Mouse (Mus musculus): Measurements from ENCODE around the gene Lhcgr. TPM values are rescaled to one million over a fixed set of nuclear protein-coding genes. Genes with fewer than 3 reads are reported as not detected.

Lhcgr gene
- polyA plus RNA-seq, 1 experiment from 2014 or later = not detected

DNA sequence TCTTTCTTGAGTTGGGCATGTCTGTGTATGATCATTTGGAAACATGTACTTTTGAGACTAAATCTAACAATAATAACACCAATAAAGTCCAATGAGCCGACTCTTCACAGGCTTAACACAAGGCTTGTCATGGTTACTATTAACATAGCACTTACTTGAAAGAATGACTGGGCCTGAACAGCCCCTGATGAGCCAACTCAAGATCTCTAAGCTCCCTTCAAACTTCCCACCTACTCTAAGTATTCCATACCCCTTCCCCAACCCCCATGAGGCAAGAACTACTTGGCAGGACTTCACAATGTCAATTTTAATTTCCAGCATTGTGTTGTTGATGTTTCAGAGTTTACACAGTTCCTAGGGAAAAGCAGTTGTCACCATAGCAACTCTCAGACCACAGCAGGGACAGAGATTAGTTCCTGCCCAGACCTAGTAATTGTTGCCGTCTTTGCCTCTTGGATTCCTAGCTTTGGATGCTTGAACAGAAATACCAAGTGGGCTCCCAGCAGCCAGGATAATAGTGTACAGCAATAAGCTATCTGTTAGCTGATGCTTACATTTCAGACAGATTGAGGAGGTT lies 22.4 kb downstream of the Lhcgr start:
- no peak overlapping the region for H3K27ac ChIP-seq (replicated peaks)
- H3K36me3 ChIP-seq (replicated peaks) = no peaks in the 10 kb centered on the region
- H3K9me3 ChIP-seq = peaks cover 7% of the 10 kb centered on the region; the same call in 1 of the 2 replicates
- no peak overlapping the region for H3K4me3 ChIP-seq
- H3K4me1 ChIP-seq = 0 out of 2 replicates have a peak, but pooled peaks cover under 1% of the 10 kb centered on the region
- DNase-seq (ENCODE audit: low spot score) = no peak
- 66% methylated on average over 2 of the region's 2 CpGs for WGBS
- peaks cover 27% of the 10 kb centered on the region for H3K27me3 ChIP-seq (replicated peaks; ENCODE audit: low read depth, poor library complexity, severe bottlenecking)

DNA sequence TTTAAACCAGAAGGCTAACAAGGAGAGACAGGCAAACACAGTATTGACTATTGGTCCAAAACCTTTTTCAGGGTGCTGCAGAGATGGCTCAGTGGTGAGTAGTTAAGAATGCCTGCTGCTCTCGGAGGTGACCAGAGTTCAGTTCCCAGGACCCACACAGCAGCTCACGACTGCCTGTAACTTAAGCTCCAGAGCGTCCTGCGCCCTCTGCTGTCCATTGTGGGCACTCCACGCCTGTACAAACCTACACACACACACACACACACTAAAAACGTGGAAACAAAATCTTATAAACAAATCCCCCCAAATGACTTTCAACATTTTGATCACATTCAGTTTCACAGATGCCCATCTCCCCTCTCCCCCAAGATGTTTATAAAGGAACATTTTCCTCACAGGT lies 24.9 kb downstream of the Lhcgr start:
- H3K27ac ChIP-seq (replicated peaks) = no peak overlapping the region
- no peak overlapping the region for H3K4me3 ChIP-seq
- H3K36me3 ChIP-seq (replicated peaks) = no peaks in the 10 kb centered on the region
- H3K4me1 ChIP-seq = peaks cover 16% of the 10 kb centered on the region
- no peak for DNase-seq (ENCODE audit: low spot score)
- WGBS = 81% methylated on average over 6 of the region's 6 CpGs
- peaks cover 40% of the 10 kb centered on the region for H3K27me3 ChIP-seq (replicated peaks; ENCODE audit: low read depth, poor library complexity, severe bottlenecking)
- H3K9me3 ChIP-seq = peaks cover 7% of the 10 kb centered on the region; the same call in 1 of the 2 replicates

DNA sequence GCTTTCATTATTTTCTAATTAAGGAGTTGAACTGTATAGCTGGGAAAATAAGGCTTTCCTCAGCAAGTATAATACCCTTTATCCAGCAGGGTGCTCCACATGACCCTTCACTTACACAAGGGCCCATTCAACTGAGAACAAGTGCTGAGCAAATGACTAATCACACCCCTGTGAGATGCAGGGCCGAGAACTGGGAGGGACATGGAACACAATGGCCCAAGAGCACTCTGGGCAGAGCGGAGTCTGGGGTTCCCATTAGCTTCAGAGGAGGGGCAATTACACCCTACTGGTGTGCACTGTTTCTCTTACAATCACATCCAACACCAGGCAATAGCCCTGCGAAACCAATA lies 27.7 kb downstream of the Lhcgr start:
- DNase-seq (ENCODE audit: low spot score) = peak; percentile 45
- H3K36me3 ChIP-seq (replicated peaks) = no peaks in the 10 kb centered on the region
- H3K27me3 ChIP-seq (replicated peaks; ENCODE audit: low read depth, poor library complexity, severe bottlenecking) = peaks cover 67% of the 10 kb centered on the region
- H3K4me3 ChIP-seq = no peak overlapping the region
- no peak overlapping the region for H3K27ac ChIP-seq (replicated peaks)
- H3K4me1 ChIP-seq = peaks cover 16% of the 10 kb centered on the region
- peaks cover 7% of the 10 kb centered on the region; the same call in 1 of the 2 replicates for H3K9me3 ChIP-seq
- WGBS = 33% methylated on average over 3 of the region's 3 CpGs

DNA sequence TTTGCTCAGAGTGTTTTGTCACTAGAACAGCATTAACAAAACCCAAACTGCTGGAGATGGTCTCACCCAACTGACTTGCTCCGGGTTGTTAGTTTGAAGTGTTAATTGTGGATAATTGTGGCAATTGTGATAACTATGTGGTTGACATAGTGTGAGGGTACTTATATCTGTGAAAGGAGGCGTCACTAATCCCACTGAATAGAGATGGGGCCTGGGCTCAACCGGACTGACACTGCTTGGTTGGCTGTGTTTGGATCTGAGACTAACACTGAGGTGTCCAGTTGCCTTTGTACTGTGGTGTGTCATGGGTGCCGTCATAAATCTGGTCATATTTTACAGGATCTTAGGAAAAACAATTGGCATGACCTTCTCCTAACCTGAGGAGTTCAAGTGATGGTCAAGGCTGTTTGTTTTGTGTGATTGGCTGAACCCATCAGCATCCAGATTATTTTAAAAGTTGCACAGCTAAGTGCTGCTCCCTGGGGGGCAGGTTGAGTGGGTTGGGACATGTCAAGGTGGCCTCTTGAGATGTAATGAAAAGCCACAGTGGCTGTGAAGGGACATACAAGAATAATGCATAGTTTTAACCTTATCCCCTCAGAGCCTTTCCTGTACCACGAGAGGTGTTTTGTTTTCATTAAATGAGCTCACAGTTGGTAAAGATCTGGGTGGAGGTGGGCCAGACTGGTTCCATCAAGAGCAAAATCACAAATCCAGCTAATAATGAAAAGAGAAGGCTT lies 28.2 kb downstream of the Lhcgr start:
- H3K27ac ChIP-seq (replicated peaks) = no peak overlapping the region
- H3K4me3 ChIP-seq = no peak overlapping the region
- no peaks in the 10 kb centered on the region for H3K36me3 ChIP-seq (replicated peaks)
- DNase-seq (ENCODE audit: low spot score) = no peak
- H3K4me1 ChIP-seq = peaks cover 16% of the 10 kb centered on the region
- peaks cover 72% of the 10 kb centered on the region for H3K27me3 ChIP-seq (replicated peaks; ENCODE audit: low read depth, poor library complexity, severe bottlenecking)
- peaks cover 7% of the 10 kb centered on the region; the same call in 1 of the 2 replicates for H3K9me3 ChIP-seq
- 39% methylated on average over 5 of the region's 5 CpGs for WGBS

DNA sequence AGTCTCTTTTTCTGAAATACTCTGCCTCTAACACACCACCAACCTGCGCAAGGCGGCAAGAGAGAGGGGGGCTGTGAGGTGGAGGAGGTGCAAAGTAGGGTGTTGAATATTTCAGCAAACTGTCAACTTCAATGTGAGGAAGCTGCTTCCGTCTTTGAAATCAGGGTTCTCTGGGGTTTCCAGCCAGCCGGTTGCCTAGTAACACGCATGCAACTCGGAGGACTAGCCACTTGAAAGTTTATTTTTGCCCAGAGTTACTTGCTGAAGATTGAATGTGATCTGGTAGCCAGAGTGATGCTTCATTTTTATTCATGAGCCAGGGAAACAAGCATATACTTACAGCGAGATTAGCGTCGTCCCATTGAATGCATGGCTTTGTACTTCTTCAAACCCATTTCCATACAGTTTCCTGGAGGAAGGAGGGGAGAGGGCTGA lies 33.8 kb downstream of the Lhcgr start:
- H3K36me3 ChIP-seq (replicated peaks) = no peaks in the 10 kb centered on the region
- 33% methylated on average over 9 of the region's 9 CpGs for WGBS
- peaks cover 80% of the 10 kb centered on the region for H3K27me3 ChIP-seq (replicated peaks; ENCODE audit: low read depth, poor library complexity, severe bottlenecking)
- DNase-seq (ENCODE audit: low spot score) = no peak
- H3K9me3 ChIP-seq = no peaks in the 10 kb centered on the region
- no peak overlapping the region for H3K27ac ChIP-seq (replicated peaks)
- peaks cover 15% of the 10 kb centered on the region for H3K4me1 ChIP-seq
- H3K4me3 ChIP-seq = no peak overlapping the region

DNA sequence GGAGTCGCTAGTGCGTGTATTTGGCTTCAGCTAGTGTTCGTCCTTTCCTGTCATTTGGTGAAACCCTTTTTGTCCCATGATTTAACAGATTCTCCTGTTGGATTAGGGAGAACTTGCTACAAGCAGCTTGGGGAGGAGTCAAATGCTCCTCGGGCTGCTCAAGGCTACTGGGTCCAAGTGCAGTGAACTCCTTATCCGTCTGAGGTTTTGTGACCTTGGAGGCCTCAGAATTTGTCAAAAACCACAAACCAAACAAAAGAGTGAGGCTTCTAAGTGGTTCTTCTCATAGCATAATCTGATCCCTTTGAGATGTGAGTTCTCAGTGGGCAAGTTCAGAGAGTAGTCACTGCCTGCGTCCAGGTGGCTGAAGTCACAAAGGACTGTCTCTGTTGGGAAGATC lies 36.0 kb downstream of the Lhcgr start:
- Histone ChIP-seq H3K27me3 (replicated peaks; ENCODE audit: low read depth, poor library complexity, severe bottlenecking) (peaks cover 59% of the 10 kb centered on the region), H3K4me1 (peaks cover 22% of the 10 kb centered on the region), H3K27ac (replicated peaks) (no peak overlapping the region), H3K36me3 (replicated peaks) (no peaks in the 10 kb centered on the region), H3K4me3 (no peak overlapping the region), H3K9me3 (no peaks in the 10 kb centered on the region)
- 80% methylated on average over 6 of the region's 6 CpGs for WGBS
- no peak for DNase-seq (ENCODE audit: low spot score)

DNA sequence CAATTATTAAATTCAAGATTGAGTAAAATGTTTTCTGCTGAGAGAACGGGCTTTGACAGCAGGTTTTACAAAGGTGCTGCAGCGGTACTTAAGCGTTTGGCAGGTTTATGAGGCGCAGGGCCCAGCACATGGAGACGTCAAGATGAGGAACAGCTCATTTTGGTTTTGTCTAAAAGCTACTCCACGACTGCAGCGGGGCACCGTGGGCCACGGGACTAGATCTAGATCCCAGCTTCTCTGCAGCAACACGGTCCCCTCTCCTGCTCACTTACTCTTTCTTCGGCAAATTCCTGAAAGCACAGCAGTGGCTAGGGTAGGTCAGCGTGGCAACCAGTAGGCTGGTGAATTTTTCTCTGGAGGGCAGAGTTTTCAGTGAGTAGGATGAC lies 38.3 kb downstream of the Lhcgr start:
- DNase-seq (ENCODE audit: low spot score) = no peak
- Histone ChIP-seq H3K27ac (replicated peaks) (no peak overlapping the region), H3K9me3 (no peaks in the 10 kb centered on the region), H3K36me3 (replicated peaks) (no peaks in the 10 kb centered on the region), H3K4me3 (0 out of 2 replicates have a peak overlapping the region, but pooled peaks have one; percentile 2), H3K27me3 (replicated peaks; ENCODE audit: low read depth, poor library complexity, severe bottlenecking) (peaks cover 36% of the 10 kb centered on the region), H3K4me1 (peaks cover 22% of the 10 kb centered on the region)
- WGBS = 64% methylated on average over 12 of the region's 12 CpGs

DNA sequence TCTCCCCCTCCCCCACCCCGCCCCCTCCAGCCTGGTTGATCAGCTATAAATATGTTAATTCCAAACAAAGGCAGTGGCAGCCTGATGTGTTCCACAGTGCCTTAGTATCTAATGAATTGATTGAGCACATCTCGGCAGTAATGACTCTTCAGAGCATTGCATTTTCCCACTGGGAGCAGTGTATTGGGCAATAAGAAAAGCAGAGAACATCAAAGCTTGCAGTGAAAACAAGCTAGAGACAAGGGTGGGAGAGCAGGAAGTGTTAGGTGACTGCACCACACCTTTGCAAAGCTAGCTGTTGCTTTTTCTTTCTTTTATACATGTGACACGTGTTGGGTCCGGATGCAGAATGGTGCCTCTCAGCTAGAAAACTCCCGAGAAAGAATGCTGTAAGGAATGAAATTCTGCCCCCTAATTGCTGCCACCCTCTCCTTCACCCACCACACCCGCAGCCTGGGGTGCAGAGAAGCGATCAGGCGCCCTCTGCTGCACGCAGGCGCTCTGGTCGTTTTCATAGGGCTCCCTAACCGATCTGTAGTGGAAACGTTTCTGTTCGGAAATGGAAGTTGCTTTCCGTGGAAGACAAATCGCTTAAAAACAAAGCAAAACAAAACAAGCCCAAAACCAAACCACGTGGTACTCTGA lies 38.8 kb downstream of the Lhcgr start:
- WGBS = 10% methylated on average over 17 of the region's 17 CpGs
- DNase-seq (ENCODE audit: low spot score) = peak; percentile 58
- peaks cover 33% of the 10 kb centered on the region for H3K27me3 ChIP-seq (replicated peaks; ENCODE audit: low read depth, poor library complexity, severe bottlenecking)

DNA sequence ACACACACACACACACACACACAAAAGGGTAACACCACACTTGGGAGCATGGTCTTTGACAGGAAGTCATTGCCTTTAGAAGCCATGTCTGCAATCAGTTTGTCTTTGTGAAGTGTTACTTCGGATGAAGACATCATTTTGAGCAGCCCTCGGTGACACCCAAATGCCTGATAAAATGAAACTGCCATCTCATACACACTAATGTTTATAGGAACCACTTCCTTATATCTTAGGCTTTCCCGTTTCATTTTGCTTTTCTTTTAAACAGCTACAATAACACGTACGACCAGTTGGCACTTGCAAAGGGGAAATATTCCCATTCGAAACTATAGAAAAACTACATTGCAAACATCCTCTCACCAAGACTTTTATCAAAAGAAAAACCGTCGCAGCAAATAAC lies 42.1 kb downstream of the Lhcgr start:
- Histone ChIP-seq H3K27ac (replicated peaks) (no peak overlapping the region), H3K4me1 (peaks cover 11% of the 10 kb centered on the region), H3K4me3 (no peak overlapping the region), H3K9me3 (no peaks in the 10 kb centered on the region), H3K36me3 (replicated peaks) (no peaks in the 10 kb centered on the region), H3K27me3 (replicated peaks; ENCODE audit: low read depth, poor library complexity, severe bottlenecking) (peaks cover 12% of the 10 kb centered on the region)
- DNase-seq (ENCODE audit: low spot score) = no peak
- 83% methylated on average over 8 of the region's 8 CpGs for WGBS

More for the DNA sequence above, 38.8 kb downstream of the Lhcgr start:
- Histone ChIP-seq H3K4me1 (peaks cover 20% of the 10 kb centered on the region), H3K36me3 (replicated peaks) (no peaks in the 10 kb centered on the region), H3K27ac (replicated peaks) (no peak overlapping the region), H3K4me3 (0 out of 2 replicates have a peak overlapping the region, but pooled peaks have one; percentile 2), H3K9me3 (no peaks in the 10 kb centered on the region)

DNA sequence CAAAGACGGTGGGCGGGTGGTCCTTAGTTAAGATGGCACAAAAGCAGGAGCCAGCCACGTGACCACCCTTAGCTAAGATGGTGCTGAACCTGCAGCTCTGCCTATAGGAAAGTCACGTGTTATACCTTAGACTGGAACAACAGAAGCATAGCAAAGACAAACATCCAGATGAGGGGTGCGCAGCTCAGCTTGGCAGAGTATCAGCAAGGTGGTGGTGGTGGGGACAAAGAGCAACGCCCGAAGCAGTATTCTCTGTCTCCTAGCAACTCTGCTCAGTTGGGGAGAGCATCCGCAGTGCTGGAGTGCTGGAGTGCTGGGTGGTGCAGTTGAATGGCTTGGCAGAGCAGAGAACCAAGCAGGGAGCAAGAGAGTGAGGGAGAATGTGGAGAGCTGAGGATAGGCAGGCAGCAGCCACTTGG lies 85.5 kb downstream of the Lhcgr start:
- no peak for DNase-seq (ENCODE audit: low spot score)

DNA sequence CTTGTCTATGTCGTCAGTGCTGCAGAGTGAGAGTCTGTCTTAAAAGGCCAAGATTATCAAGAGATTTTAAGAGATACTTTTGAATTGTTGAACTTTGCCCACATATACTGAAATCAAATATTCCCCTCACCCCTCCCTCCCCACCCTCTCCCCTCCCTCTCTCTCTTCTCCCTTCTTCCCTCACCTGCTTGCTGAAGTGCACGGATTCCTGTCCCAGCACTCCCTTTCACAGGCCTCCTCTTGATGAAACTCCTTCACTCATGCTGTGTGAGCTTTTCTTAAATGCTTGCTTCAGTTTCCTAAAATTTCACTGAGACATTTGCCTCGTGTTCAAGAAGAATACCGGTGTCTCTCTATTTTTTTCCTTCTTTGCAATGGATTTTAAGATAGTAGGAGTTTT lies 88.7 kb downstream of the Lhcgr start:
- H3K9me3 ChIP-seq = 0 out of 2 replicates have a peak, but pooled peaks cover 3% of the 10 kb centered on the region
- H3K27ac ChIP-seq (replicated peaks) = no peak overlapping the region
- no peak overlapping the region for H3K4me3 ChIP-seq
- 41% methylated on average over 4 of the region's 4 CpGs for WGBS
- H3K4me1 ChIP-seq = peaks cover 8% of the 10 kb centered on the region; the same call in 1 of the 2 replicates
- no peaks in the 10 kb centered on the region for H3K36me3 ChIP-seq (replicated peaks)
- no peaks in the 10 kb centered on the region for H3K27me3 ChIP-seq (replicated peaks; ENCODE audit: low read depth, poor library complexity, severe bottlenecking)
- no peak for DNase-seq (ENCODE audit: low spot score)

More for the DNA sequence above, 85.5 kb downstream of the Lhcgr start:
- no peak overlapping the region; the same call in 1 of the 2 replicates for H3K27ac ChIP-seq (replicated peaks)
- no peaks in the 10 kb centered on the region for H3K9me3 ChIP-seq
- H3K36me3 ChIP-seq (replicated peaks) = no peaks in the 10 kb centered on the region
- no peak overlapping the region for H3K4me3 ChIP-seq
- WGBS = 30% methylated on average over 8 of the region's 8 CpGs
- peaks cover 8% of the 10 kb centered on the region; the same call in 1 of the 2 replicates for H3K4me1 ChIP-seq
- H3K27me3 ChIP-seq (replicated peaks; ENCODE audit: low read depth, poor library complexity, severe bottlenecking) = no peaks in the 10 kb centered on the region

DNA sequence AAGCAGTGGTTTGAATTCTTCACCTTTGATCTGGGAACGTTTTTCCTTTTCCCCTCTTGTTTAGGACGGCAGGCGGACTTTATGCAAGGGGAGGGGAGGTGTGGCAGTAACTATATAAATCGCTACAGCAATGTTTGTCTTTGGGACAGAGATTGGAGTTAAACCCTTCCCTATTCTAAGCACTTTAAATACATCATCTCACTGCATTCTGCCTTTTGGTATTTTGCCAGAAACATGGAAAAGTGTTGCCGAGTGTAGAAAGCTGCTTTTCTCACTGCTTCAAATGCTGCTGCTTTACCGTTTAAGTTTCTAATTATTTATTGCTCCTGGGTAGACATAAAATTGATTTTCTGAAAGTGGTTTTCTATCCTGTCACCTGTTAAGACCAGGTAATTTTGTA lies 89.4 kb downstream of the Lhcgr start:
- H3K27ac ChIP-seq (replicated peaks) = no peak overlapping the region
- no peaks in the 10 kb centered on the region for H3K36me3 ChIP-seq (replicated peaks)
- no peak for DNase-seq (ENCODE audit: low spot score)
- H3K4me3 ChIP-seq = no peak overlapping the region
- no peaks in the 10 kb centered on the region for H3K27me3 ChIP-seq (replicated peaks; ENCODE audit: low read depth, poor library complexity, severe bottlenecking)
- H3K9me3 ChIP-seq = 0 out of 2 replicates have a peak, but pooled peaks cover 3% of the 10 kb centered on the region
- WGBS = 57% methylated on average over 6 of the region's 6 CpGs
- H3K4me1 ChIP-seq = peaks cover 8% of the 10 kb centered on the region; the same call in 1 of the 2 replicates
